Mouse (Mus musculus) kidney, embryonic 15.5 days (tissue): Measurements from ENCODE around the gene Hdac10. TPM values are rescaled to one million over a fixed set of nuclear protein-coding genes. Genes with fewer than 3 reads are reported as not detected.

ENCODE experiments used
- ATAC-seq: fragments of 200-750 bp; cut with Nextera tagmentation; replicated peaks from 2 replicates; pipeline ENCODE4 v1.8.0; 2017; ENCODE audit warnings: moderate TSS enrichment; ENCODE audit not compliant: low FRiP score
- H3K27ac ChIP-seq: fragments of 300-500 bp; sonication (generic); 2 replicates; pipeline ENCODE4 v1.5.1; 2015; ENCODE audit warnings: mild to moderate bottlenecking, inconsistent platforms
- H3K27me3 ChIP-seq: fragments of 300-500 bp; sonication (generic); 2 replicates; pipeline ENCODE4 v1.6.1; 2015; ENCODE audit warnings: inconsistent platforms
- H3K36me3 ChIP-seq: fragments of 300-500 bp; sonication (generic); 2 replicates; pipeline ENCODE4 v1.6.1; 2015; ENCODE audit warnings: inconsistent platforms
- H3K4me1 ChIP-seq: fragments of 300-500 bp; sonication (generic); 2 replicates; pipeline ENCODE4 v1.6.1; 2015; ENCODE audit warnings: inconsistent platforms
- H3K4me2 ChIP-seq: fragments of 300-500 bp; sonication (generic); 2 replicates; pipeline ENCODE4 v1.6.1; 2015; ENCODE audit warnings: moderate library complexity, mild to moderate bottlenecking, inconsistent platforms
- H3K4me3 ChIP-seq: fragments of 300-500 bp; sonication (generic); replicated peaks from 2 replicates; pipeline ENCODE4 v1.5.1; 2015; ENCODE audit warnings: mild to moderate bottlenecking, inconsistent platforms
- H3K9ac ChIP-seq: fragments of 300-500 bp; sonication (generic); 2 replicates; pipeline ENCODE4 v1.6.1; 2015; ENCODE audit warnings: mild to moderate bottlenecking, inconsistent platforms
- H3K9me3 ChIP-seq: fragments of 300-500 bp; sonication (generic); replicated peaks from 2 replicates; pipeline ENCODE4 v1.6.1; 2016; ENCODE audit warnings: inconsistent platforms
- WGBS: fragments of 180-500 bp; shearing (Covaris S2); methylation state at CpG from one replicate; pipeline ENCODE4 v1.1.7; 2015; ENCODE audit warnings: mixed read lengths; 5-methylcytosine and 5-hydroxymethylcytosine counted together
- polyA plus RNA-seq: library from polyadenylated mRNA; unstranded; fragments of >200 nt; fragmentation: Nextera tagmentation; extraction: Ambion mirVana; gene quantifications from 2 replicates; pipeline ENCODE4 v1.2.1, GENCODE M21; 2015

Gene Hdac10
- polyA plus RNA-seq, 1 experiment from 2014 or later = 19.3 TPM

DNA sequence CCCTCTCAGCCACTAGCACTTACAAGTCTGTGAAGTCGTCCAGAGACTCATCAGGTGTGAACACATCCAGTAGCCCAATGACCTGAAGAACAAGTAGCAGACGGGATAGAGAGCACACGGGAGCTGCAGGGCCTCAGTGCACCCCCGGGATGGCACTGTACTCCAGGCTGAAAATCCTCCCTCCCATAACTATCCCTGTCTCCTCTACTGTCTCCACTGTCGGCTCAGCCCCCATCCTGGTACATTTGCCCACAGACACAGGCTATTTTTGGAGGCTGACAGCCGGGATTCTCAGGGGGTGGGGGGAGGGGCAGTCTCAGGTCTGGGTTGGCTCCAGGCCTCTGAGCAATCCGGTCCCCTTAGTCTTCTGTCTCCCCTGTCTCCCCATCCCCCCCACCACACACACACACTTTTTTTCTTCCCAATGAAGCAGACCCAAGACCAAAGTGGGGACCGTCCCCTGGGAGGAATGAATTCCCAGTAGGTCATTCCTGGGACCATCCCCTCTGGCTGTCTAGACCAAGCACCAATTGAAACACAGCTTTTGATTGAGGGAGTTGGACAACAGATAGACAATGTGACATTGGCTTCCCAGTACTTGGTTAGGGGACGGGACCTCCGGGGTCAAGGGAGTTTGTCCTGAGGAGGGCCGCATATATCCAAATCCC is 9.0 kb upstream of the Hdac10 start:
- peaks cover 36% of the 10 kb centered on the region for H3K4me1 ChIP-seq
- H3K9ac ChIP-seq = no peak overlapping the region
- H3K4me3 ChIP-seq = no peak overlapping the region
- no peaks in the 10 kb centered on the region for H3K9me3 ChIP-seq
- no peaks in the 10 kb centered on the region for H3K36me3 ChIP-seq
- peaks cover 37% of the 10 kb centered on the region for H3K27me3 ChIP-seq
- H3K4me2 ChIP-seq = no peak overlapping the region
- no peak for ATAC-seq
- no peak overlapping the region for H3K27ac ChIP-seq
- 66% methylated on average over 11 of the region's 11 CpGs for WGBS

DNA sequence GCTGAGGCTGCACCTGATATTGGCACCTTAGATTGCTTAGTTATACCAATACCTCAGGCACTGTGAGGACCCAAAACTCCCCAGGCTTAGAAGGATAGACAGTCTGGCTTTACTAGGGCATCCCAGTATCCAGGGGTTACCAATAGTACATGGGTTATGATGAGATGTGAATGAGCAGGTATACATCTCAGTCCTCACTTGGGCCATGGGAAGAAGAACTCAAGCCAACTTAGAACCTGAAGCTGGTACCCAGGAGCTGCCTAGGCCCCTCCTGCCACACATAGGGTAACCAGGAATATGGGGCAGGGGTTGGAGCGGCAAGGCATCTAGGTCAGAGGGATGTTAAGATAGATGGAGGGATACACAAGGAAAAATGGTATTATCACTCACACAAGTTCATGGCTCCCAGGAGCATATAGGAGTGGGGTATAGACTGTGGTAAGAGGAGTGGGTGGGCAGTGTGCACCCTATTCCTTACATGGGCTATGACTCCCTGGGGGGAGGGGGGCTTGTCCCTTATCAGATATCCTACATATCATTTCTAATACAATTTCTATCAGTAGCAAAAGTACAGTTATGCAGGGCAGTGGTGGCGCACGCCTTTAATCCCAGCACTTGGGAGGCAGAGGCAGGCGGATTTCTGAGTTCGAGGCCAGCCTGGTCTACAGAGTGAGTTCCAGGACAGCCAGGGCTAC is 8.1 kb upstream of the Hdac10 start:
- WGBS = 92% methylated on average over 5 of the region's 5 CpGs
- Histone ChIP-seq H3K9me3 (no peaks in the 10 kb centered on the region), H3K27me3 (peaks cover 31% of the 10 kb centered on the region), H3K4me1 (peaks cover 28% of the 10 kb centered on the region), H3K36me3 (peaks cover 3% of the 10 kb centered on the region; the same call in 1 of the 2 replicates), H3K4me2 (no peak overlapping the region), H3K27ac (no peak overlapping the region), H3K9ac (no peak overlapping the region), H3K4me3 (no peak overlapping the region)
- ATAC-seq = no peak

DNA sequence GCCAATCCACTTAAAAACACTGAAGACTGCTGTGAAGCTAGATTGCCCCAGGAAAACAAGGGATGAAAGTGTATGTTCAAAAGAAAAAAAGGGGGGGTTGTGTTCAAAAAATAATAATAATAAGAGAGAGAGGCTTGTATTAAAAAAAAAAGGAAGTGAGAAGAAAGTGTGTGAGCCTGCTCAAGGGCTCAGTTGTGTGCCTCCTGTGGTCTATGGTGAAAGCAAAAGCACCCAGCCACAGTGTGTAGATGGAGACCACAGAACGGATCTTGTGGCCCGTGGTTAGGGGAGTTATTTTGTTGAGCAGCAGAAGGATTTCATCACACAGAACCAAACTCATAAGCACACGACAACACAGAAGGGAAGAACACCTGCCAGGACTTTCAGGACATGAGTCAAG is 2.8 kb upstream of the Hdac10 start:
- H3K36me3 ChIP-seq = peaks cover 3% of the 10 kb centered on the region; the same call in 1 of the 2 replicates
- 93% methylated on average over 3 of the region's 3 CpGs for WGBS
- H3K27me3 ChIP-seq = no peaks in the 10 kb centered on the region
- no peak overlapping the region for H3K9ac ChIP-seq
- H3K4me1 ChIP-seq = peaks cover 17% of the 10 kb centered on the region
- H3K9me3 ChIP-seq = no peaks in the 10 kb centered on the region
- no peak overlapping the region for H3K4me3 ChIP-seq
- no peak for ATAC-seq
- no peak overlapping the region for H3K27ac ChIP-seq
- no peak overlapping the region for H3K4me2 ChIP-seq

DNA sequence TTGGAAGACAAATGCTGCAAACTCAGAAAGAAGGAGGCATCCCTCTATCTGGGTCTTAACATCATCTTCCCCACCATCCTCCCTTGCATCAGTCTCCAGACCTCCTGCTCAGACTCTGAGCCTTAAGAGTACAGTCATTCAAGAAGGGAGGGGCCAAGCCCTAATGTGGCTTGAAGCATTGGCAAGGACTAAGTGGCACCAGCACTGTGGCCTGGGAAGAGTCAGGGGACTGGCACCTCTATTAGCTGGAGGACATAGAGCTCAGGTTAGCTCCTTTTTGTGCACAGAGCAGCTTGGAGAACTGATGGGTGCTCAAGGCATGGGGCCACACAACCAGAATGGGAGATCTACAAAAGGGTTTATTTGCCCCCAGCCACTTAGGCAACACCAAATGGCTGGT is 1.7 kb upstream of the Hdac10 start:
- H3K27ac ChIP-seq = no peak overlapping the region
- H3K4me1 ChIP-seq = peaks cover 17% of the 10 kb centered on the region
- H3K4me3 ChIP-seq = no peak overlapping the region
- H3K9me3 ChIP-seq = no peaks in the 10 kb centered on the region
- no peak for ATAC-seq
- peaks cover 5% of the 10 kb centered on the region for H3K36me3 ChIP-seq
- no peak overlapping the region for H3K9ac ChIP-seq
- H3K4me2 ChIP-seq = no peak overlapping the region
- no peaks in the 10 kb centered on the region for H3K27me3 ChIP-seq

DNA sequence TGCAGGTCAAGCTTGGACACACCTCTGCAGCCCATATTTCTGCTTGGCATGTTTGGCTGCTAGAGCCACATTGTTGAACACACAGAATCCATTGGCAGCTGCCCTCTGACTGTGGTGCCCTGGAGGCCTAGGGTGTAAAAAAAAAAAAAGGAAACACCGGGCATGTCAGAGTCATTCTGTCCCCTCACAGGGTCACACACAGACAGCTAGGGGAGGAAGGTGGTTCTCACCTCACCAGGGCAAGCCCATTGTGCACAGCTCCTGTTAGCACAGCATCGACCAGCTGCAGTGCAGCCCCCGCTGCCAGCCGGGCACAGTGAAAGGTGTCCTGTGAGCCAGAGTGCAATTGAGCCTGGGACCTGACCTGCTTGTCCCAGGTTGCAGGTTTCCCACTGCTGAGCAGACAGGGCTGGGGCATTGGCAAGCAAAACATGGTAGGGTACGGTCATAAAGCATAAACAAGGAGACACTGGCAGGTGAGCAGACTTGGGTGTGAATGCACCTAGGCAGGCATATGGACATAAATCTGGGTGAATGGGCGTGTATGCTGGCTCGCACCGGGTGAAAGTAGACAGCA is 1.0 kb downstream of the Hdac10 start:
- Histone ChIP-seq H3K27ac (no peak overlapping the region), H3K4me2 (peak overlapping the region; percentile 84), H3K9me3 (no peaks in the 10 kb centered on the region), H3K4me1 (peaks cover 28% of the 10 kb centered on the region), H3K4me3 (peak overlapping the region; percentile 66), H3K27me3 (no peaks in the 10 kb centered on the region), H3K36me3 (peaks cover 7% of the 10 kb centered on the region), H3K9ac (peak overlapping the region; percentile 63)
- ATAC-seq = no peak
- WGBS = 84% methylated on average over 8 of the region's 8 CpGs

DNA sequence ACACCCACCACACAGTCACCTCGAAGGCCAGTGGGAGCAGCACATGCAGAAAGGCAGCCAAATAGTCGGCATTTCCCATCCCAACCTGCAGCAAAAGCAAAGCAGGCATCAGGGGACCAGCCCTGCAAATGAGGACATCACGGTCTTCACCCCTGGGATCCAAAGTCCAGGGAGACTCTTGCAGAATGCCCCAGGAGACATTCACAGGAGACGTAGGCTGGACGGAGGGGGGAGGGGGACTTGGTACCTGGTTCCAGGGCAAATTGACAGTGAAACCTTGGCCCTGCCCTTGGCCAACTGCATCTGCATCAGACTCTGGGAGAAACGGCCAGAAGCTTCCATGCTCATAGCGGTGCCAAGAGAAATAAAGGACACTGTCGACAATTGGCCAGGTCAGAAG is 1.9 kb downstream of the Hdac10 start:
- 88% methylated on average over 8 of the region's 8 CpGs for WGBS

DNA sequence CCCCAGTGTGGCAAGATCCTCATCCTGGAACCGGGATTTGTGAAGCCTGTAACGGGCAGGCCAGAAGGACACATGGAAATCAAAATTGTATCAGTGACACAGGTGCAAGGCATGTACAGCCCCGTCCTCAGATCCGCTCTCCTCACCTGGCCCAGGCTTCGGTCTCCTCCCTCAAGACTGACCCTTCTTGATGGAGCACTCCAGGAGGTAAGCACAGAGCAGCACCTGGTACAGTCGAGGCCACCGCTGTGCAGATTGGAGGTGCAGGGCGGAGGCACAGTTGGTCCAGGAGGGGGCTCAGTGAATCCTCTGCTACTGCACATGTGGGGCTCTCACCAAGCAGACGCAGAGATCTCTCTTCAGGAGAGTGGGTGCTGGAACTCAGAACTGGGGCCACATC is 3.1 kb downstream of the Hdac10 start:
- ATAC-seq = no peak

More for the DNA sequence above, 1.9 kb downstream of the Hdac10 start:
- no peak overlapping the region for H3K4me3 ChIP-seq
- H3K9ac ChIP-seq = no peak overlapping the region
- H3K4me2 ChIP-seq = no peak overlapping the region
- H3K27ac ChIP-seq = no peak overlapping the region
- H3K27me3 ChIP-seq = no peaks in the 10 kb centered on the region
- no peak for ATAC-seq
- H3K4me1 ChIP-seq = peaks cover 36% of the 10 kb centered on the region
- peaks cover 4% of the 10 kb centered on the region; the same call in 1 of the 2 replicates for H3K36me3 ChIP-seq
- H3K9me3 ChIP-seq = no peaks in the 10 kb centered on the region

DNA sequence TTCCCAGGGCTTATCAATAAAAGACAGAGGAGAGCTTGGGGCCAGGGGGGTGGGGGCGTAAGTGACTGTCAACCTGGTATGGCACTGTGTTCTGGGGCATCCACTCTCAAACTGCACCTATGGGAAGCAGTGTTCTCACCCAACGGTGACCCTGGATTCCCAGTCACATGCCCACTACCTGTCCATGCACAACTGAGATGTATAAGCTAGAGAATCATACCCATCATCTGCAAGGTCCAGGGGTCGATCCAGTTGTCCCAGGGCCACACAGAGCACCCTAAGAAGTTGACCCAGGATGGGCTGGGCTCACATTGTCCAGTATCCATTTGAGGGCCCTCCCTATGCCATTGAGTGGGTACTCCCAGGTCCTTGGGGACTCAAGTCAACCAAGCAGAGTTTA is 4.2 kb downstream of the Hdac10 start:
- no peaks in the 10 kb centered on the region for H3K9me3 ChIP-seq
- 94% methylated on average over 3 of the region's 3 CpGs for WGBS
- no peaks in the 10 kb centered on the region for H3K27me3 ChIP-seq
- H3K27ac ChIP-seq = 0 out of 2 replicates have a peak overlapping the region, but pooled peaks have one; percentile 80
- no peak overlapping the region for H3K4me3 ChIP-seq
- H3K4me2 ChIP-seq = 0 out of 2 replicates have a peak overlapping the region, but pooled peaks have one; percentile 90
- H3K9ac ChIP-seq = no peak overlapping the region
- peaks cover 53% of the 10 kb centered on the region for H3K4me1 ChIP-seq
- ATAC-seq = no peak
- peaks cover 19% of the 10 kb centered on the region for H3K36me3 ChIP-seq

More for the DNA sequence above, 3.1 kb downstream of the Hdac10 start:
- Histone ChIP-seq H3K27me3 (no peaks in the 10 kb centered on the region), H3K4me3 (no peak overlapping the region), H3K4me2 (no peak overlapping the region), H3K27ac (no peak overlapping the region), H3K4me1 (peaks cover 48% of the 10 kb centered on the region), H3K9me3 (no peaks in the 10 kb centered on the region), H3K9ac (no peak overlapping the region), H3K36me3 (peaks cover 9% of the 10 kb centered on the region; the same call in 1 of the 2 replicates)
- WGBS = 96% methylated on average over 9 of the region's 9 CpGs

DNA sequence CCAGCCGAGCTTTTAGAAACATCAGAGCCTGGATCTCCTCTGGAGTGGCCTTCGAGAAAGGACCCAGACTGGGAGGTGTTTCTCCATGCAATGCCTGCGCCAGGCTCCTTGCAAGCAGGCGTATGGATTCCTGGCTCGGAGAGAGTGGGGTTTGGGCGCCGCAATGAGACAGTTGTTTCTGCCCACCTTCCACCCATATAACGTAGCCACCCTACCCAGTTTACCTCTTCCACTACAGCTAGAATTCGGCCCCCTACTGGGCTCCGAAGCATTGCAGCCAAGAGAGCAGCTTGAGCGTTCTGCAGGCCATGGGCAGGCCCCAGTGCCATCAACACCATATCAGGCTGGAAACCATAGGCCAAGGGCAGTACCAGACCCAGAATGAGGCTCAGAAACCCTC is 4.9 kb downstream of the Hdac10 start:
- Histone ChIP-seq H3K4me3 (peak overlapping the region; percentile 65), H3K4me1 (peaks cover 48% of the 10 kb centered on the region), H3K9me3 (no peaks in the 10 kb centered on the region), H3K27ac (peak overlapping the region; percentile 80), H3K4me2 (peak overlapping the region; percentile 90), H3K27me3 (no peaks in the 10 kb centered on the region), H3K36me3 (peaks cover 26% of the 10 kb centered on the region), H3K9ac (peak overlapping the region; percentile 76)
- peak; percentile 30; the same call in 1 of the 2 replicates for ATAC-seq
- 27% methylated on average over 11 of the region's 11 CpGs for WGBS

DNA sequence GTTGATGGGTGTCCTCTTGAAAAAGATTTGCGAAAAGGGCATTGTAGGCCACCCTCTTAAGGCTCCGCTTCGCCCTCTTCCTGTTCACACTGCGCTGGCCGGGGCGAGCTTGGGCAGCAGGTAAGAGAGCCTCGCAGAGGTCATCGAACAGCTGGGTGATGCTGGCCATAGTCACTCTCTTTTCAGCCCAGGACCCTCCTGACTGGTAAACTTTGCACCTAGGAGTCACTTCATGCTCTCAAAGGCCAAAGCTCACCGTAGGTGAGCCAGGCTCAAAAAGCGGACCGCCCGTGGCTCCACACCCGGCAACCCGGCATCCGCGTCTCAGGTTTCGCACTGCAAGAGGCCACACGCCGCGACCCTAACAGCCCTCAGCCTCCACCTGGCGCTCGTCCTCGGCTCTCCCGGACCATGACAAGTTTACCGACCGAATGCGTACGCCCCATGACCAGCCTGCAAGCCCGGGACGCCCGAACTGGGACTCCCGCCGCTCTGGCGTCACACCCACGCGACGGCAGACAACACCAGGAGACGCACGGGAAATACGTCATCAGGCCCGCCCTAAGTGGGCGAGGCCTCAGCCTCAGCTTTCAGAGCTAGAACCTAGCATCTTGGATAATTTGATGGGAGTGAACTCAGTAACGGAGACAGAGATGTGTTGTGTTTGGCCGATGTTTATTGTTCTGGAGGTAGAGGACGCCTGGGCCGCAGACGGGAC is 5.7 kb downstream of the Hdac10 start, which contains the start of gene Tubgcp6:
Gene Tubgcp6, minus strand, starts transcription at position 464 of the 718 bp plus-strand sequence.
- H3K4me3 ChIP-seq = peak within 1 kb of the TSS; percentile 65
- H3K9me3 ChIP-seq = no peaks in the 10 kb centered on the region
- peak; percentile 80 for ATAC-seq
- H3K4me1 ChIP-seq = peaks cover 43% of the 10 kb centered on the region
- under 1% methylated on average over 47 of the region's 47 CpGs for WGBS
- no peaks in the 10 kb centered on the region for H3K27me3 ChIP-seq
- peak within 1 kb of the TSS; percentile 80 for H3K27ac ChIP-seq
- H3K9ac ChIP-seq = peak within 1 kb of the TSS; percentile 76
- H3K4me2 ChIP-seq = peak within 1 kb of the TSS; percentile 90
- peaks cover 33% of the 10 kb centered on the region for H3K36me3 ChIP-seq

DNA sequence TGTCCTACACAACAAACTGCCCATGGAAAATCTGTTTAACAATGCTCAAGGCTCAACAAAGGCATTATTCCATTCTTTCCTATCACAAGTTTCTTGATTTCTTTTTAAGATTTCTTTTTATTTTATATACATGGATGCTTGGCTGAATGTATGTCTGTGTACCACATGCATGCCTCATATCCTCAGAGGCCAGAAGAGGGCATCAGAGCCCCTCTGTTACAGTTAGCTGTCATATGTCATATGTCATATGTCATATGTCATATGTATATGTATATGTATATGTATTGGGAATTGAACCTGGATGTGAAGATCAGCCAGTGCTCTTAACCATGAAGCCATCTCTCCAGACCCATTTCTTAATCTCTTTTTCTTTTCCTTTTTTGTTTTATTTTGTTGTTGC is 10.5 kb downstream of the Hdac10 start:
- Histone ChIP-seq H3K27ac (no peak overlapping the region), H3K9ac (no peak overlapping the region), H3K4me3 (no peak overlapping the region), H3K4me1 (peaks cover 27% of the 10 kb centered on the region), H3K36me3 (peaks cover 74% of the 10 kb centered on the region), H3K9me3 (no peaks in the 10 kb centered on the region), H3K27me3 (no peaks in the 10 kb centered on the region), H3K4me2 (no peak overlapping the region)
- ATAC-seq = no peak

DNA sequence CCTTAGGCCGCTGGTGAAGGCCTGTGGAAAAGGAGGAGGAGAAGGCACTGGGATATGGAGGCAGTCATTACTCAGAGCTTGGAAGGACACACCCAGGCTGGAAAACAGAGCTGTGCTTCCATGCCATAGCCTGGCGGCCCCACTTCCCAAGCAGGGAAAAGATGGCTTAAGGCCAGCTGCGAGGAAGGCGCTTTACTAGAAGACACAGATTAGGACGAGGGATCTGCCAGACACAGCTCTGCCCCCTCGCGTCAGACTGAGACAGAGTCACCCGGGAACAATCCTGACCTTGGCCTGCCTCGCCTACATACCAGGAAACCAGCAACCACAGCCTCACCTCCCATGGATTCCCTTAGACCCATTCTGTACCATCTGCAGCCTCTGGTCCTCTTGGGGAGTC is 18.4 kb downstream of the Hdac10 start:
- Histone ChIP-seq H3K27me3 (no peaks in the 10 kb centered on the region), H3K9me3 (no peaks in the 10 kb centered on the region), H3K4me2 (no peak overlapping the region), H3K4me3 (no peak overlapping the region), H3K27ac (no peak overlapping the region), H3K4me1 (no peaks in the 10 kb centered on the region), H3K36me3 (peaks cover 98% of the 10 kb centered on the region), H3K9ac (no peak overlapping the region)
- 90% methylated on average over 9 of the region's 9 CpGs for WGBS
- no peak for ATAC-seq
